Mouse (Mus musculus): Measurements from ENCODE around the gene Arhgap22.

The Arhgap22 gene

DNA sequence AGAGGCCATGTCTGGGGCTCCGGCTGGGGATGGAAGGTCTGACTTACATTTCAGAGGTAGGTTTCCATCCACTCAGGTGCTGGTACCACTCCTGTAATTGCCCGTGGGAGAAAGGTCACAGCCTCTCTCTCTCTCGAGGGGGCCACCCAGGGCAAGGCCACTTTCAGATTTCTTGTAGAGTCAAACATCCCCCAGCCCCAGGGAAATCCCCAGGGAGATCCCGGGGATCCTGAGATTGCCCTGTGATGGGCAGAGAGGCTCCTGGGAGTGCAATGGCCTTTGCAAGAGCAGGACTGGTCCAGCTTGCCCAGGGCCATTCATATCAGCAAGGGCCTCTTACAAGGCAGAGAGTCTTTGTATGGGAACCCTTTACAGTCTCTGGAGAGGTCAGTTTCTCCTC, 120.6 kb downstream of the Arhgap22 start:
- no peak for DNase-seq

DNA sequence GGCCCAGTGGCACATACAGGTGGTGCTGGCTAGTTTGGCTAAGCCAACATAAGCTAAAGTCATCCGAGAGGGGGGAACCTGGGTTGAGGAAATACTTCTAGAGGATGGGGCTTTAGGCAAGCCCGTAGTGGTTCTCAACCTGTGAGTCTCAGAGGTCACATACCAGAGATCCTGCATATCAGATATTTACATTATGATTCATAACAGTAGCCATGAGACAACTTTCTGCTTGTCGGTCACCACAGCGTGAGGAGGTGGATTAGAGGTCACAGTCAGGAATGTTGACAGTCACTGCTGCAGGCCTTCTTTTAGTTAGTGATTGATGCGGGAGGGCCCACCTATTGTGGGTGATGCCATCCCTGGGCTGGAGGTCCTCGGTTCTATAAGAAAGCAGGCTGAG, 121.9 kb downstream of the Arhgap22 start:
- DNase-seq = no peak

DNA sequence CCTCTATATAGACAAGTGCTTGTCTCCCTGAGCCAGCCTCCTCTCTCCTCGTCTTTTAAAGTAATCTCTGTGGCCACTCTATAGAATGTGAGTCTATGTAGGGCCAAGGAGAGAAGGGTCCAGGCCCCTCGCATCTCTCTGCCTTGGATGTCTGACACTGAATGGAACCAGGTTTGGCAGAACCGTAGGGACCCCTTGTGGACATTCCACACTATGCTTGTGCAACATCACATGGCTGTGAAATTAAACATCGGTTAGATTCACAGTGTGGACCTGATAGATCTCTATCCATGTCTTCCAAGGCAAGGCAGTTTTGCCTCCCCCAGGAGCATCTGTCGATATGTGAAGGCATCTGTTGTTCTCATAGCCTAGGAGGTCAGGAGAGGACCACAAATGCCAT, 124.9 kb downstream of the Arhgap22 start:
- DNase-seq = no peak

DNA sequence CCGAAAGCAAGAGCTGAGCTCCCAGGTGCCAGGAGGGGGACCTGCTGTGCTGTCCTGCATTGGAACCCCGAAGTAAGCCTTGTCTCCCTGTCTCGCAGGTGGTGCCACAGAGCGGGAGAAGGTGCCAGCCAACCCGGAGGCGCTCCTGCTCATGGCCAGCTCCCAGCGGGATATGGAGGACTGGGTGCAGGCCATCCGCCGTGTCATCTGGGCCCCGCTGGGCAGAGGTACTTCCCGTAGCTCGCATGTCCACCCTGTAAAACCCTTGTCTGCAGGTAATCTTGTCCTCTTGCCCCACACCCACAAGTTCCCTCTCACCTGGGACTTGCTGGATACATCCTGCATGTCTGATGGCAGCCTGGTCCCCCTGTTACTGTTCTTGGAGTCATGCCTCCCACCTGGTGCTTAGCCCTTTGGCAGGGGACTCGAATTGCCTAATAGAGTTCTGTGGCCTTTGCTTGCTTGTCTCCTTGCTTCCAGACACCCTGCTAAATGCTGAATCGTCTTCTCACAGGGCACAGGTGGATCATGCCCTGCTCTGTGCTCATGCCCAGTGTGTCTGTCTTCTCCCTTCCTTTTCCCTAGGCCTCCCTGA, 129.4 kb downstream of the Arhgap22 start:
- DNase-seq = no peak

DNA sequence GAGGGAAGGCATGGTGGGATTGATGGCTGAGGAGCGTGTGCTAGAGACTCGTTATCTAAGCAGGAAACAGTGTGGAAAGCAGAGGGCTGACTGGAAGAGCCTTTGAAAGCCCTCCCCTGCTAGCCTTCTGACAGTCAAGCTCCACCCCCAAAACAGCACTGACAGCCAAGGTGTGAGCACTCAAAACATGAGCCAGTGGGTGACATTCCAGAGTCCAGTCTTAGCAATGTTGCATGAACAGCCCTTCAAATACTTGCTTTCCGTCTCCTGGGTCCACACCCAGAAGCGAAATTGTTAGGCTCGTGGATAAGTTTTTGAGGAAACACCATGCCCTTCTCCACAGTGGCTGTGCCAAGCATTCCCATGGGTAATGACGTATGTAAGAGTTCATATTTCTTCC, 132.7 kb downstream of the Arhgap22 start:
- peak; percentile 40 for DNase-seq

DNA sequence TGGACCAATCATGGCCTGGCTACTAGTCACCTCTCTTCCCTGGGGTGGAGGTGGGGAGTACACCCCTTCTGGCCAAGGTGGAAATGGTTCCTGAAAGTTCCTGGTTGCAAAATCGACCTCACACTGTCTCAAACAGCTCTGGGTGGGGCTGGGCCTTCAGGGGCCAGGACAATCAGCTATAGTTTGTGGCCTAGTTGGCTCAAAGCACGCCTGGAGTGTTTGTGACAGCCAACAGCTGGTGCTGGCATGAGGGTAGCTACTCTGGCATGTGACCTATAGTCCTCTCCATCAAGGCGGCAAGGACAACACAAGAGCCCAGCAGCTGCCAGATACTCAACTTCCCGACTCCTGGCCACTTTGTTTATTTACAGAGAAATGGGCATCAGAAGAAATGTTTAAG, 133.9 kb downstream of the Arhgap22 start:
- peak; percentile 60 for DNase-seq

DNA sequence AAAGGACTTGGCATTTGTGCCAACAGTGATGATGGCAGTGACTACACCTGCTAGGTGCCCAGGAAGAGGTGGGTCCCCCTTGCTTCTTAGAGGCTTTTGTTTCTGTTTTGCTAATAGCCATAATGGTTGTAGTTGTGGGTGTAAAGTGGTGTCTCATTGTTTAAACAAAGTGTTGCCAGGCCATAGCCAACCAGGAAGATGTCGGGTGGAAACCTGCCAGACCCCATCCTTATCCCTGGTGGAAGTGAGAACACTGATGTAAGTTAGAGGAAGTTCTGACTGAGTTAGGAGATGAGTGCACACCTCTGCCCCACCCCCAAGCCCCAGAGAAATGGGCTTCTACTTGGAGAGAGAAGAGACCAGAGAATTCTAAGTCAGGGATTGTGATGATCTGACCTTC, 134.3 kb downstream of the Arhgap22 start:
- DNase-seq = peak; percentile 39

DNA sequence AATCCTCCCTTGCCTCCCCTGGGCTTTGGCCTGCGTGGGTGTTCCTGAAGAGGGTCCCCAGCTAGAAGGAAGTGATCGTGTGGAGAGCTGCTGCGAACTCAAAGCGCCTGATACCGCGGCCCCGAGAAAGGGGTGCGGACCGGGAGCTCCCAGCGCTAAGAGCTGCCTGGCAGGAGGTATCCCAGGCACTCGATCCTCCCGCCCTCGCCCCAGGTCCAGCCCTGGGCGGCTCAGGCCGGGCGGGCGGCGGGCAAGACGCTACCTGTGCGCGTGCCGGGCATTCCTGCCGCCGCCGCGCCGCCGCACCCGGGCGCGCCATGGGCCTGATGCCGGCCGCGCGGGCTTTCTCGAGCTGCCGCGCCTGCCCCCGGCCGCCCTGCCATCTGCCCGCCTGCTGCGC, 137.2 kb downstream of the Arhgap22 start:
- DNase-seq = peak; percentile 51

DNA sequence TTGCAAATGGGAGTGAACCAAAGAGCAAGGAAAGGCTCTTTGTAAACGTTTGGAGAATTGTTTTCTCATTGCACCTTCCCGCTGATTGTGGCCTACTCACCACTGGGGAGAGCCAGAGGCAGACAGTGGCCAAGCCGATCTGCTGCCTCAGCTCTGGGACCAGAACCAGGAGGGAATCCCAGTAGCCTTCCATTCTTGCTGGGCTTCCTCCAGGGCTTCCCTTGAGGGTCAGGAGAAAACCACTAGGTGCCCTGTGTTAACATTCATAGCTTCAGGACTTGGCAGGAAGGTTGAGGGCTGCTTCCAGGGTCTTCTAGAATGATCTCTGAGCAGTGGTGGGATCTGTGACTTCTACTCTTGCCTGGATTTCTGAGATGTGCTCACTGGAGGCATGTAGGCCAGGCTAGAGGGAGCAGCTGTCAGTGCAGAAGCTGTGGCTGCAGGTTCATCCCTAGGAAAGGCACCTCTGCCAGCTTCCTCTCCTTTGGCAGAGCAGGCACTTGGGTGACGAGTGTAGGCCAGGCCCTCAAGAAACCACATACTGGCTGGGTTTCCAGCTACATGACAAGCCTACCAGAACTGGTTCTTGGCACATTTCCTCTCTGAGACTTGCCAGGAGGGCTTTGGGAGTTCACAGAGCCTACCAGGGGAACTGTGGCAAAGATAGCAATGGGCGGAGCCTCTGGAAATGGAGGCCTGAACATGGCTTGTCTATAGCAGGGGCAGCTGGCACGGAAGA, 138.3 kb downstream of the Arhgap22 start:
- peak; percentile 54 for DNase-seq

DNA sequence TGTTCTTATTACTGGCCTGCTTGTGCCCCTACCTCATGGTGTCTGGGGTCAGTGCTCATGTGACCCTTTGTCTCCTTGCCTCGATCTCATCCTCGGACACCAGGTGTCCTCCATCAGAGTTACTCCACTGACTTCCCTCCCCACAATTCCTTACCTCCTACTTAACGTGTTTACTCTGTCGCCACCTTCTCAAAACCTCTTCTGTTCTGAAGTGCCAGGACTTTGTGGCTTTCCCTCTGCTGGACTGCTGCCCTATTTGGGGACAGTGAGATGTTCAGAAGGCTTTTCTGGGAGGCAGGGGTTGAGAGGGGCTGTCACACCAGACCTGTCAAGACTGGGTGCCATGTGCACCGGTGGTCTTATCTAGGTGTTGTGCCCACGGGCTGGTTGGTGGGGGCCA, 139.1 kb downstream of the Arhgap22 start:
- peak; percentile 54 for DNase-seq

DNA sequence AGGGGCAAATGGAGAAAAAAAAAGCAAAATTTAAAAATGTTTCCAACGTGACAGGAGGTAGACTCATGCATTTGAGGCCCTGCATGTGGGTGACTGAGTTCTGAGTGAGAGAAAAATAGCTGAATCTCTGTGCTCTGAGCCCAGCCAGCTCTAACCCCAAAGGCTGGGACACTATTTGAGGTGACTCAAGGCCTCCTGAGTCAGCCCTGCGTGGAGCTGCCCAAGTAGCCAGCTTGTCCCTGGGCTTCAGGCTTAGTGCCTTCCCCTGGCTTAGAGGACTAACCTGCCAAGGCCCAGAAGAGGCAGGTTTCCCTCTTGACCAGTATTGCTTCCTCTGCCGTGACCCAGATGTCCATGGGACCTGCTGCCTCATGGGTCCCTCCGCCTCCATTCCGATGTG, 141.4 kb downstream of the Arhgap22 start:
- DNase-seq = no peak

DNA sequence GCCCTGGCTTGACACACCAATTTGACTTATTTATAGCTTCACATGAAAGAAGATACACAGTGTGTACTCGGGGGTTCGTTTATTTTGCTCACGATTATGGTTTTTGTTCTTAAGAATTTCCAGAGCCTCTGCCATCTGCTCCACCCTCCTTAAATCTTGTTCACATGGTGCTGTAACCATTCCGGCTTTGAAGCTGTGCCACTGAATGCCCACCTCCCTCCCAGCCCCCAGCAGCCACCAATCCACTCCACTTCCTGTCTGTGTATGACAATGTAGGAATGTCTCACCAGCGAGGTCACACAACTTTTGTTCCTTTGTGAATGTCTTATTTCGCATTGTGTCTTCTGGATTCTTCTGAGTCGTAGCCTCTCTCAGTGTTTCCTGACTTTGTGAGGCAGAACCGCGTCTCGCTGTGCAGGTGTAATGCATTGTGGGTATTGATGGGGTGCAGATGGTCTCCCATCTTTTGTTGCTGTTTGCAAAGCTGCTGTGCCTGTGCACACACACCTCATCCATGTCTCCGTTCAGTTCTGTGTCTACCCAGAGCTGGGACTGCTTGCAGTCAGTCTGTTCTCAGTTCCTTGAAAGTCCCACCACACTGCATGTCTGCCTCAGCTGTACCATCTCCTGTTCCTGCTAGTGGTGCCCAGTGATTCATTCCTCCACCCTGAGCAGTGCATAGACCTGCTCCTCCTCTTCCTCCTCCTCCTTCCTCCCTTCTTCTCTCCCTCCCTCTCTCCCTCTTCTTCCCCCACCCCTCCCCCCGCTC, 144.0 kb downstream of the Arhgap22 start:
- no peak for DNase-seq

DNA sequence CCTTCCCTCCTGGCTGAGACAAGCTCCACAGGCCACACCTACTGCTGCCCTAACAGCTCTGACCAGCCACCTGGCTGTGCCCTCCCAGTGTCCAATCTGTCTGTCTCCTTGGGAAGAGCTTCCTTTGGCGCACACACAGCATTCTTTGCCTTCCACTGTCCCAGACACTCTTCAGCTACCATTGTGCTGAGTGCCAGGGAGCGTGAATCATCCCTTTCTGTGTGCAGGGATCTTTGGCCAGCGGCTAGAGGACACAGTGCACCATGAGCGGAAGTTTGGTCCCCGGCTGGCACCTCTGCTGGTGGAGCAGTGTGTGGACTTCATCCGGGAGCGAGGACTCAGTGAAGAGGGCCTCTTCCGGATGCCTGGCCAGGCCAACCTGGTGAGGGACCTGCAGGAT, 145.1 kb downstream of the Arhgap22 start:
- DNase-seq = no peak

DNA sequence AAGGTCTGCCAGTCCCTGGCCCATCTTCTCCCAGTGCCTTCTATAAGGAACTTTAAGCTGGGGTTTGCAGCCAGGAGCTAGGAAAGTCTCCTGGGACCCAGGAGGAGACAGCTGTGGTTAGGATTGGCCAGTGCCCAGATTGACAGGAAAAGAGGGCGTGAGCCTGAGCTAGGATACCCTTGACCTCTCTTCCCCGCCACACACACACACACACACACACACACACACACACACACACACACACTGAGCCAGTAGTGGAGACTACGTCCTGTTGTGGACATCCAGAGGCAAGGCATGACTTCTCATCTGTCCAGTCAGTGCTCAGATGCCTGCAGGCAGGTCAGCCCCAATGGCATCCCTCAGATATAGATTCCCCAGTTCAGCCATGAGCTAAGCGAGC, 147.7 kb downstream of the Arhgap22 start:
- DNase-seq = no peak

DNA sequence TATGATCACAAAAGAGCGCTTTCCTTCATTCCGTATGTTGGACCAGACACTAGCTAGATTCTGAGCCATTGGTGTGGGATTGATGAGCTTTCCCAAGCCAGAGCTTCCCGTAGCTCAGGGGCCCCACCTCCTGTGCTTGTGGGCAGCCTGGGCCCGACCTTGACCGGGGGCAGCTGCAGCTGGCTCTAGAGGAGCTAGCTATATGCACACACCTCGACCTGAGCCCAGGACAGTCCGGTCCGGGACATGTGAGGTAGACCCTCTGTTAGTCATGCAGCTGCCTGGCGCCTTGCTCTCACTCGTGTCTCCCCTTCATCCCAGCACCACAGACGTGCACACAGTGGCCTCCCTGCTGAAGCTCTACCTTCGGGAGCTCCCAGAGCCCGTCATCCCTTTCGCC, 148.3 kb downstream of the Arhgap22 start:
- no peak for DNase-seq

DNA sequence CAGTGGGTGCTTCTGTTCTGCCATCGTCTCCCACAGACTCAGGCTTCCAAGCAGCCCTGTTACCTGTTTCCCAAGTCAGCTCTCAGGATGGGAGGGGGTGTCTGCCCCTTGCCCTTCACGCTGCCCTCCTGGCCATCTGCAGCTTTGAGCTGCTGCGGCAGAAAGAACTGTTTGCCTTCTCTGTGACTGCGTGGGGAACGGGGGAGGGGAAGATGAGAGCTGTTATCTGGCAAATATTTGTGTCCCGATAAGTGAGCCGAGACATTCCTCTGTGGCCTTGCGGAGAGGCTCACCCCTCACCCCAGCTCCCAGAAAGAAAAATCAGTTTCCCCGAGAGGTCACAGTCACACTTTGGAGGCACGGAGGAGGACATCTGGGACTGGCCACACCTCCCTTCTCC, 149.0 kb downstream of the Arhgap22 start:
- no peak for DNase-seq

DNA sequence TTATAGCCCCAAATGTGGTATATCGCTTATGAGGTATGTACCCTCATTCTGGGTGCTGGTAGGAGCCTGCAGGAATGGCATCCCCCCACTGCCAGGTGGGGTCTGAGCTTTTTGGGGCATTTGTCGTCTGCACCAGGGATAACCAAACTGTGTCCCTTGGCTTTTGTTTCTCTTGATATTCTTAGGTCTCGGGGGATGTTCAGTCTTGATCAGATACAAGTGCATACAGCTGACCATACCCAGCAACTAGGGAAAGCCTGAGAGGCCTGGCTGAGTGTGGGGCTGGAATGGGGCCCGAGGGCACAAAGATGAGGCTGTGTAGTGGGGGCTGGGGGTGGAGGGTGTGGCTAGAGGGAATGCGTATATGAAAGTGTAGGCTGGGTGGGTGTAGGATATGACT, 149.8 kb downstream of the Arhgap22 start:
- DNase-seq = no peak

DNA sequence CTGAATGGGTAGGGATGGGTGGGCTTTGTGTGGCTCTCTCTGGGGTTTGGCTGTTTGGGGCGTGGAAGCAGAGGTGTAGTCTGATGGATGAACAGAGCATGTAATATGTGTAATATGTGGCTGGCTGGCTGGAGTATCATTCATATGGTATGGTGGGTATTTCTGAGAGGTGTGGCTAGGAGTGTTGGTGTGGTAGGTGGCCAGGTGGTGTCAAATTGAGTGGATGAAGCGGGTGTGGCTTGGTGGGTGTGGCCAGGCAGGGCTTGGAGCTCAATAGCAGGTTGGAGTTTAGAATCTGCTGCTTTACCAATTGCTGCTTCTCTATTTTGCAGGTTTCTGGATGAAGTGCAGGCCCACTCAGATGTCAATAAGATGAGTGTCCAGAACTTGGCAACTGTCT, 150.2 kb downstream of the Arhgap22 start:
- no peak for DNase-seq

DNA sequence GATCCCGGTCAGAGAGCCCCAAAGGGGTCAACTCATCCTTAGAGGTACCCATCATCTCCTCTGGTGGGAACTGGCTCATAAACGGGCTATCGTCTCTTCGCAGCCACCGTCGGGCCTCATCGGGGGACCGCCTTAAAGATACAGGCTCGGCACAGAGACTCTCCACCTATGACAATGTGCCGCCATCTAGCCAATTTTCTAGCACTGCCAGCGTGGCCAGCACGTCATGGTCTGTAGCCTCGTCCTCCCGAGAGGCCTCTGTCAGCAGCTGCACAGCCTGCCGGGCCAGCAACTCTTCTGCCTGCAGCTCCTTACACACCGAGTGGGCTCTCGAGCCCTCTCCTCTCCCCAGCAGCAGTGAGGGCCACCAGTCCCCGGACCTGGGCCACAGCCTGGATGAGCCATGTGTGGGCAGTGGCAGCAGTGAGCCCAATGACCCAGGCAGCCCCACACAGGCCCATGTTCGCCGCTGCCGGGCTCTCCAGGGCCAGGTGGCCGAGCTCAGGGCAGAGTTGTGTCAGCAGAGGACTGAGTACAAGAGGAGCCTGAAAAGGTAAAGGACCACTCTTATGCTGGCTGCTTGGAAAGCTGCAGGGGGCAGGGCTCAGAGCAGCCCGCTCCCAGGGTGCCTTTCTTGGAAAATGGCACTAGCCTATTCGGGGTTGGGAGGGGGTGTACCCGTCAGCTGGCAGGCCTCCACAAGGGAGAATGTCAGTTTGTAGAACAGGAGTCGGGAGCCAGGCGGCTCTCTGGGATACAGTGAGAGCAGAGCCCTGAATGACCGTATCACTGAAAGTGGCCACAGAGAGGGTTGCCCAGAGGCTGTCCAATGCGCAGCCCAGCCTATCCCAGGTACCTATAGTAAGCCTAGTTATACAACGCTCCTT, 153.3 kb downstream of the Arhgap22 start:
- DNase-seq = no peak

DNA sequence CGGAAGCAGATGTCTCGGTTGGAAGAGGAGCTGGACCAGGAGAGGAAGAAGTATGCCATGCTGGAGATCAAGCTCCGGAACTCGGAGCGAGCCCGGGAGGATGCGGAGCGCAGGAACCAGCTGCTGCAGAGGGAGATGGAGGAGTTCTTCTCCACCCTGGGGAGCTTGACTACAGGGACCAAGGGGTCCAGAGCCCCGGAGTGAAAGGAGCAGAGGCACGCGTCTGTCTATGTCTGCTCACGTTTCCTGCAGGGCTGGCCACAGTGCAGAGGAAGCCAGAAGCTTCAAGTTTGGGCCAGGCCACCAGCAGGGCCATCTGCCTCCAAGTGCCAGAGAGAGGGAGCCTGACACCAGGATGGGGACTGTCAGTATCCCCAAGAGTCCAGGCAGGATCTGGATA, 155.5 kb downstream of the Arhgap22 start:
- no peak for DNase-seq

DNA sequence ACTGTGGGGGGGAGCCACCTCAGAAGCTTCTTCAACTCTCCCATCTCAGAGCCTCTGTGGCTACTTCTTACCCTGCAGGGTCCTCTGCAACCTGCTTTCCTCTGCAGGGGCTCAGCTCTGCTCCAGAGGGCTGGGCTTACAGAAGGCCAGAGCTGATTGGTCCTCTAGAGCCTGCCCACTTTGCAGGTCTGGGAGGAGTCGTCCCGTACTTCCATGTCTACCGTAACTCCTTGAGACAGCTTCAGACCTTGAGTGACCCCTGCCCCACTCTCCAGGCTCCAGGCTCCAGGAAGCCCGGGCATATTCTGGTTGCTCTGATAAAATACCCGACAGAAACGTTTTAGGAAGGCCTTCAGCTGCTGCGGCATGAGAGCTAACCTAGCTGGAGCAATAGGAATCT, 156.2 kb downstream of the Arhgap22 start:
- no peak for DNase-seq

DNA sequence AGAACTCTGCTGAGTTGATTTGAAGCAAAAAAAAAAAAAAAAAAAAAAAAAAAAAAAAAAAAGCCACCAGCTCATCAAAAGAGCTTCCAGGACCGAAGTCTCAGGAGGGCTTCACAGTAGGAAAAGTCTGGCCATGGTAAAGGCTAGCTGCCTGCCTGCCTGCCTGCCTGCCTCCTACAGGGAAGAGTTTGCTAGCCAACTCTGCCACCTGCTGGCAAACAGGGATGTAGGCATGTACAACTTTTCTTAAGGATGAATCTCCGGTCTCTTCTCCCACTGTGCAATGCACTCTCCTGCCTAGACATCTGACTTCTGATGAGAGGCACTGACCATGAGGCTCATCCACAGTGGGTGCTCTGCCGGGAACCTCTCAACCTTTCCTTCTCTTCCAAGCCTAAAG, 157.4 kb downstream of the Arhgap22 start:
- peak; percentile 76 for DNase-seq

DNA sequence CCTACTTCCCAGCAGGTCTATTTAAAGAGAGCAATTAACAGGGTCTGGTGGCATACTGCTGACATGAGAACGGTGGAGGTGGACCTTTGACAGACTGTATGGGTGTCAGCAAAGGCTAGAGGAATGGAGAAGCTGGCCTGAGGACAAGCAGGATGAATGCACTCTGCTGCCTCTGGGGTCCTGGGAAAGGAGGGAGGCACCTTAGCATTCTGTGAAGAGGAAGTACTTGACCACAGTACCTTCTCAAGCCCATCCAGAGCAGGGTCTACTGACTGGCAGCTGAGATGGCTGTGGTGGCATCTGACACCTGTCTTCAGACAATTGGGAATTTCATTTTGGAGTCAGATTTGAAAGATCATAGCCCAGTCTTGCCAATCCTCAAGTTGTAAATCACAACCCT, 159.4 kb downstream of the Arhgap22 start:
- DNase-seq = no peak
